Mouse (Mus musculus): ENCODE results near the gene Frmd5.
"Not testable (repeated sequence)": the region's sequence is repeated elsewhere in the genome, so short reads cannot be mapped to it uniquely, and the experiment has no call there.

Frmd5 gene

GRCm38 (mm10) chr2:121583468-121584116 is 223.3 kb downstream of the Frmd5 start:
- in situ Hi-C loops (cut with MboI; ENCODE audit: low sequenced_read_pairs) = no loop called here

GRCm38 (mm10) chr2:121582809-121583376 is 224.0 kb downstream of the Frmd5 start:
- in situ Hi-C loops (cut with MboI; ENCODE audit: low sequenced_read_pairs) = no loop called here

- in situ Hi-C loops (cut with MboI; ENCODE audit: low sequenced_read_pairs) = loop anchor here (10.0 kb wide), 1 partner anchor 259 kb away; no protein-coding TSS in a partner anchor
Measured at GRCm38 (mm10) chr2:121575741-121576201, 231.1 kb downstream of the Frmd5 start.

GRCm38 (mm10) chr2:121574066-121574630 is 232.7 kb downstream of the Frmd5 start:
- in situ Hi-C loops (cut with MboI; ENCODE audit: low sequenced_read_pairs) = loop anchor here (10.0 kb wide), 1 partner anchor 261 kb away; no protein-coding TSS in a partner anchor

GRCm38 (mm10) chr2:121571780-121572179 is 235.1 kb downstream of the Frmd5 start:
- in situ Hi-C loops (cut with MboI; ENCODE audit: low sequenced_read_pairs) = loop anchor here (10.0 kb wide), 1 partner anchor 263 kb away; no protein-coding TSS in a partner anchor

DNA sequence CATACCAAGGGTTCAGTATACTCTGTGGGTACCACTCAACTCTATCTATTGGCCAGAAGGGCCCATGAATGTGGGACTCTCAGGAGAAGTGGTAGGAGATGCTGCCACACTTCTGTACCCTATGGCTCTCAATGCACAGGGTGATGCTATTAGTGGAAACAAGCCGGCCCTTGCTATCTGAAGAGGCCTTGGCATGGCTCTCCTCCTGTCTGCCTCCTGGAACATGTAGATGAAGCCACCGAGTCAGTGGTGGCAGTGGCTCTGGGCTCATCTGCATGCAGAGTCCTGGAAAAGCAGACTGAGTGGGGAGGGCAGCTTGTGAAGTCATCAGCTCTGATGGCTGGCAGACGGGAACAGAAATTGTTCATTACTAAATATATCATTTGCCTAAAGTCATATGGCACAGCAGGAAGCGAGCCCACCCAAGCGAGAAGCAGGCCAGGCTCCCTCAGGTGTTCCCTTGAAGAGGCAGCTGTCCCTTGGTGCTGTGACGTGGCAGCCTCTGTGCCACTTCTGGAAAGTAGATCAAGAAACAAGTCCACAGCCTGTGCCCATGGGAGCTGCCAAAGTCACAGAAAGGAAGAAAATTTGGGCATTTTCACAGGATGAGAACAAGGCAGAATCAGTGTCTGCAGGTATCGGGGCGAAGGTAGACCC is 235.8 kb downstream of the Frmd5 start:
- in situ Hi-C loops (cut with MboI; ENCODE audit: low sequenced_read_pairs) = loop anchor here (10.0 kb wide), 1 partner anchor 264 kb away; no protein-coding TSS in a partner anchor

DNA sequence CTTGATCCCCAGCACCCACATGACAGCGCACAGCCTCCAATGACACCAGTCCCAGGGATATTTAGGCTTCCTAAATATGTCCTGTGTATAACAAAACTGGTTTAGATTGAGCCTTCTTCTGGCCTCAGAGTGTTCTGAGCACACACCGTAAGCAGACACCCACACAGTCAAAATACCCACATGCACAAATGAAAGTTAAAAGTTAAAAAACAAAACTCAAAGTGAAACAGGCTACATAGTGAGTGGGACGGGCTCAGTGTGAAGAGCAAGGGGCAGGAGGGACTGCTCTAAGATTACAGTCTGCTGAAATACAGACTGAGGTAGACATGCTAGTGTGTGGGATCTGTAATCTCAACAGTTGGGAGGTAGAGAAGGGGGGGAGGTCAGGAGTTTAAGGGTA is 236.8 kb downstream of the Frmd5 start:
- in situ Hi-C loops (cut with MboI; ENCODE audit: low sequenced_read_pairs) = loop anchor here (10.0 kb wide), 1 partner anchor 265 kb away; no protein-coding TSS in a partner anchor

DNA sequence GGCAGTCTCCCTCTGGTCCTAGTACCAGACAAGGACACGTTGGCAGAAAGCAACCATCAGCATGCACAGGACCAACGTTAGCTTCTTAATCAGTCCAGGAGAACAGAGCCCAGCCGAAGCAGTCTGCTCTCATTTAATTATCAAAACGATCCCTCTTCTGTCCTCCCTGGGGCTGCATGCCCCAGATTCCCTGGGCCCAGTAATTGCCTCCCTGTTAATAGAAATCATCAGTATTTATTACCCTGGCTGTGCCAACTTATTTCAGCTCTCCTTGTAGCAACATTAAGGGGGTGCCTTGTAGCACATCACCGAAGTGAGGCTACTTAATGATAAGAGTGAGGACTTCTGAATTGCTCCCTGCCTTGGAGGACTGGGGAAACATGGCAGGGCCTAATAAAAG is 241.0 kb downstream of the Frmd5 start:
- in situ Hi-C loops (cut with MboI; ENCODE audit: low sequenced_read_pairs) = no loop called here

DNA sequence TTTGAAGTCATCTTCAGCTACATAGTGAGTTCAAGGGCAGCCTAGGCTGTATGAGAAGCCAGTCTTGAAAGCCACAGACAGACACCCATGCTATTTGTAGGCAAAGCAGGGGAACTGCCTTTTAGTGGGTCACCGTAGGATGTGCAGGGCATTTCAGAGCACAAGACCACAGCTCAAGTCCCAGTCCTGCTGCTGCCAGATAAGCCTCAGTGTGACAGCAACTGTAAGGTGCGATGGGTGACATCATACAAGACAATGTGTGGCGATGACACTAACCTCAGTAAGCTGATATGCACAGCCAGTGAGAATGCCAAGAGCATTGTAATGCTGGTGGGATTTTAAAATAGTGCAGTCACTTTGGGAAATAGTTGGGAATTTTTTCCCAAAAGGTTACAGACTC is 243.8 kb downstream of the Frmd5 start:
- in situ Hi-C loops (cut with MboI; ENCODE audit: low sequenced_read_pairs) = no loop called here

DNA sequence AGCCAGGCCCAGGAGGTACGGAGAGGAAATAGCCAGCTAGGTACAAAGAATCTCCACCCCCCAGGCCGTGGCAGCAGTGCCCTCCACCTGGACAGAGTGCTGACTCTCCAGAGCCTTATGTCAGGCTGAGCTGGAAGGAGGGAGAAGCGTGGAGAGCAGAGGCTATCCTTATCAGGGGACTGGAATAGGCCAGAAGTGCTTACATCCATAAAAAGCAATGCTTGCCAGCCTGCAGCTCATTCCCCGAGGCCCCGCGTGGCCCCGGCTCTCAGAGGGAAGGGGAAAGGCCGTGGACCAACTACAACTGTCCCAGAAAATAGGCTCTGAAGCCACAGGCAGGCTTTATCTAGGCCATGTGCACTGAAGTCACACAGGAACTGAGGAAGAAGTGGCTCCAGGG is 255.6 kb downstream of the Frmd5 start:
- in situ Hi-C loops (cut with MboI; ENCODE audit: low sequenced_read_pairs) = no loop called here

DNA sequence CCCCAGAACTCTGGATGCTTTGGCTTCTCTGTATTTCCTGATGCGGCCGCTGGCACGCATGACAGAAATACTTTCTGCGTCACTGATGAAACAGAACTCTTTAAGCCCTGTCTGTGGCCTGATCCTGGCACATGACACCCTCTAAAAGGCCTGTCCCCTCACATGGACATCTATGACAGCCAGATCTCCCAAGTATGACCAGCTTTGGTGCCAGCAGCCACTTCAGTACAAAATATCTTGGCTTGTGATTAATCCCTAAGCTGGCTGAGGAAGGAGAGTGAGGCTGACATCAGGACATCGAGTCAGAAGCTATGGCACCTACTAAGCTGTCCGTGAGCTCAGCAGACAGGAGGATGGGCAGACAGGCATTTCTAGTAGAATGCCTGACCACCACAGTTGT is 257.3 kb downstream of the Frmd5 start:
- in situ Hi-C loops (cut with MboI; ENCODE audit: low sequenced_read_pairs) = no loop called here

DNA sequence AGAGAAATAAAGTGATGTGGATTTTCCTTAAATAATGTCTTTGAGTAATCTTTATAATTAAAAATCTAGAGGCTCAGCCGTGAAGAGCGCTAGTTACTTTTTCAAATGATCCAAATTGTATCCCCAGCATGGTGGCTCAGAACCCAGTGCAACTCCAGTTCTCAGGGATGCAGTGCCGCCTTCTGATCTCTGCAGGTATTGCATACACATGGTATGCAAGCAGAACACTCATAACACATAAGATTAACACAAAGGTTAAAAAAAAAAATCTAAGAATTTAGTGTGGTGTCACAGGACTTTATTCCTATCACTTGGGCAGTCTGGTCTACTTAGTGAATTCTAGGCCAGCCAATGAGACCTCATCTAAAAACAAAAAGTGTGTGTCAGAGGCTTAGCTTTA is 262.1 kb downstream of the Frmd5 start:
- in situ Hi-C loops (cut with MboI; ENCODE audit: low sequenced_read_pairs) = no loop called here

DNA sequence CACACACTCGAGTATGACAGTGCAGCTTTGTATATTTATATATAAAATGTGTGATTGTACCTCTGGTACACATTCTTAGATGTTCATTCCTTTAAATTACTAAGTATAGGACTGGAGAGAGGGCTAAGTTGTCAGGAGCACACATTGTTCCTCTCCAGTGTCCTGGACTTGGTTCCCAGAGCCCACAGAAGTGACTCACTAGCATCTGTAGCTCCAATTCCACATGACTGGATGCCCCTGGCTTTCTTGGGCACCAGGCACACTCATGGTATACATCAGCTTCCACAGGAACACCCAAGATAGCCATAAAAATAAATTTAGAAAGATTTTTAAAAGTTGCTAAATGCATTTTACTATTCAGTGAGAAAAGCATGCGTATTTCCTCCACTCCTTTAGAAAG is 281.8 kb downstream of the Frmd5 start:
- in situ Hi-C loops (cut with MboI; ENCODE audit: low sequenced_read_pairs) = no loop called here

GRCm38 (mm10) chr2:121522830-121523229 is 284.1 kb downstream of the Frmd5 start:
- in situ Hi-C loops (cut with MboI; ENCODE audit: low sequenced_read_pairs) = not testable (repeated sequence)

DNA sequence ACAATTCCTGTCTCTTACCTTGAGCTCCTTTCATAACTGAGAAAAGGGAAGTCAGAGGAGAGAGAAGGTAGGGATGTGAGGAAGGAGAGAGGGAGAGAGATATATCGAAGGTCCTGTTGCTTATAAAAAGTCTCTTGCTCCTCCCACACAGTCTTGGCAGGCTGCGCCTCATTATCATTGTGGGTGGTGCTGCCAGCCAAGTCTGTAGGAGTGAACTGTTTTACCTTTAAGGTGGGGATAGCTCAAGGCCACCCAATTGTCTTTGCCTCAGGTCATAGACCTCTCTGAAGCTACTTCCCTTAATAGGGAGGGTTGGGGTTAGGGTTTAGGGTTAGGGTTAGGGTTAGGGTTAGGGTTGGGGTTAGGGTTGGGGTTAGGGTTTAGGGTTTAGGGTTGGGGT is 284.9 kb downstream of the Frmd5 start:
- in situ Hi-C loops (cut with MboI; ENCODE audit: low sequenced_read_pairs) = no loop called here

DNA sequence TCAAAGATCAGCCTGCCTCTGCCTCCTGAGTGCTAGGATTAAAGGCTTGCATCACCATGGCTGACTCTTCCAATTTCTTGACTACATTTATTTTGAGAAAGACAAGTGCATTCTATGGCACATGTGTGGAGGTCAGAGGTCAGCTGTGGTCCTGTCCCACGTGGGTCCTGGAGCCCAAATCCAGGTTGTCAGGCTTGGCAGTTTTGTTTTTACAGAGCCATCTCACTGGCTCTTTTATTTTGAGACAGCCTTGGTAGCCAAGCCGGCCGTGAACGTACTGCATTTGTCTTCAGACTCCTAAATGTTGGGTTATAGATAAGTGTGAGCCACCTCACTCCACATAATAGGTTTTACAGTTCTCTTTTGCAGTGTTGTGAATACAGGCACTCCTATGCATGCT is 288.2 kb downstream of the Frmd5 start:
- in situ Hi-C loops (cut with MboI; ENCODE audit: low sequenced_read_pairs) = not testable (repeated sequence)

DNA sequence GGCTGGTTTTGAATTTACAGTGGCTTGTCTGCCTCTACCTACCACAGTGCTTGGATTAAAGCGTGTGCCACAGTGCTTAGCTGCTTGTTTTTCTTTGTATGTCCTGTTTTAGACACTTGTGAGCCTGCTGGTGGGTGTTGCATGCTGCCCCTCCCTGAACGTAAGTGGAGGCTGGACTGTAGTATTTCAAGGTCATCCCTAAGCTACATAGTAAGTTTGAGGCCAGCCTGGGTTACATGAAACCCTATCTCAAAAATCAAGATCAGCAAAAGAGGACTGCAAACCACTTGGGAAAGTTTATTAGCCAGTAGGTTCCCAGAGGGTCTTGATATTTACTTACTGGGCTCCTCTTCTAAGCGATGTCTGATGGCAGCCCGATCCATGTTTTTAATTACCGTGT is 288.8 kb downstream of the Frmd5 start:
- in situ Hi-C loops (cut with MboI; ENCODE audit: low sequenced_read_pairs) = no loop called here

DNA sequence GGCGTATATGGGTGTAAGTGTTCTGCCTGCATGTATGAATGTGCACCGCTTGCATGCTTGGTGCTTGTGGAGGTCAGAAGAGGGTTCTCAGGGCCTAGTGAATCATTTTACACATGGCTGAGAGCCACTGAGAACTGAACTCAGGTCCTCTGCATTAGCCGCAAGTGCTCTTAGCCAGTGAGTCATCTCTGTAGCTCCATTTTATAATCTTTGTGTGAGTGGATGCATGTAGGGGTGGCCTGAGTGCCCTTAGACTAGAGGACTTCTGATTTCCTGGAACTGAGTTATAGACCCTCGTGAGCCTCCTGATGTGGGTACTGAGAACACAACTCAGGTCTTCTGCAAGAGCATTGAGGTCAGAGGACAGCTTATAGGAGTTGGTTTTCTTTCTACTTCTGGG is 292.7 kb downstream of the Frmd5 start:
- in situ Hi-C loops (cut with MboI; ENCODE audit: low sequenced_read_pairs) = no loop called here

DNA sequence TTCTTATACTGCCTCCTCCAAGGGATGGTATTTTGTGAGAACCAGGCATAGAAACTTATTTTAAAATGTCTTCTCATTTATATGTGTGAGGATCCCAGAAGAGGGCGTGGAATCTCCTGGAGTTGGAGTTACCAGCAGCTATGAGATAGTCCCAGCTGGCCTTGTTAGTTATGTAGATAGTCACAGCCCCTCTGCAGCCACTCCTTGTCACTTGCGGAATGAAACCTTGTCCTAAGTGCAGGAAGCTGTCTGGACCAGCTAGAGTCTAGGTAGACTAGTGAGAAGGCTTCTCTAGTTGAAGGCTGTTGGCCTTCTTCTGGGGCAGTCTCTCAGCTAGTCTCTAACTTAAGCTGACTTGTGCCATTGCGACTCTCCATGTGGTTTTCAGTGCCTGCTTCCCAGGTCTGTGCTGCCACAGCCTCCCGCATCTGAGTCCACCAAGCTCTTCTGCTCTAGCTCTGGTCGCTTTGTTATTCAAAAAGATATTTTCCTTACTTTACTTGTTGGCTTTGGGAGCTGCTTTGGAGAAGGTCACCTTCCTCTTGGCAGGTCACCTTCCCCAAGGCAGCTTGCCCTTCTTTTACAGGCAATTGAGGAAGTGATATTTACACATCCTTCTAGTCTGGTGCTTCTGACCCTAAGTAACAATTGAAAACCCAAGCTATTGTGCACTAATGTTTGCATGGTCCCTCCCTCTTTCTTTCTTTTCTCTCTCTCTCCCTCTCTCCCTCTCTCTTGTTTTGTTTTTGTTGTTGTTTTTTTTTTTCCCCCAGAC is 293.7 kb downstream of the Frmd5 start:
- in situ Hi-C loops (cut with MboI; ENCODE audit: low sequenced_read_pairs) = not testable (repeated sequence)

- in situ Hi-C loops (cut with MboI; ENCODE audit: low sequenced_read_pairs) = no loop called here
Measured at GRCm38 (mm10) chr2:121511401-121511800, 295.5 kb downstream of the Frmd5 start.

GRCm38 (mm10) chr2:121509584-121509983 is 297.3 kb downstream of the Frmd5 start:
- in situ Hi-C loops (cut with MboI; ENCODE audit: low sequenced_read_pairs) = no loop called here

All from CH12F3 (cell line).